Mouse (Mus musculus): Measurements from ENCODE around the gene Exosc5. TPM values are rescaled to one million over a fixed set of nuclear protein-coding genes. Genes with fewer than 3 reads are reported as not detected.

The Exosc5 gene
- 100 to 1,000 TPM; 102 to 119 TPM for polyA plus RNA-seq (2017; shearing (Covaris generic))

DNA sequence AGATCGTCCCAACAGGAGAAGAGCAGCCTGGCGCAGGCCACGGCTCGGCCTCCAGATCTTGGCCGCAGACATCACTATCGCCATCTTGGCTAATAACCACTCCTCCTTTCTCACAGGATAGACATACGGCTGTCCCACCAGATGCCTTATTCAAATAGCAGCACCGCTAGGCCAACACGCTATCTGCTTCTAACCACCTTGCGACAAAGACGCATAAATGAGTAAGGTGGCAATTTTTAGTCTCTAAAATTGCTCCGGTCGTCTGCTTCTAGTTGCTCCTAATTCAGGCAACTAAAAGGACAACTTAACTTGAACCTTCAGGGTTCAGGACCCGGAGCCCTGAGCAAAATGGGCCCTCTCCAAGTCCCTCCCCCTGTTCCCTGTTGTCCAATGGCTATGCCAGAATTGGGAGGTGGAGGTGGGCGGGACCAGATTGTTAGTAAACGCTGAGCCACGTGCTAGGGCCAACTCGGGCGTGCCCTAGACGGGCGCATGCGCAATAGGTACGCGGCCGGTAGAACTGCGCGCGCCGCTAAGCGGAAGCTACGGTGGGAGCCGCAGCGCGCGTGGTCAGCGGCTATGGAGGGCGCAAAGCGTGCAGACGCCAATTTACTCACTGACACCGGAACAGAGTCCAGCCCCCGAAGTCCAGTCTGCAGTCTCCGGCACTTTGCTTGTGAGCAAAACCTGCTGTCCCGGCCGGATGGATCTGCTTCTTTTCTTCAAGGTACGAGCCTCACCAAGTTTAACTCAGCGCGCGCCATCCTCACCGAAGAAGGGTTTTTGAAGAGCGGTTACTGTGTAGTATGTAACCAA lies at the start of gene Exosc5, which contains the start of gene Bckdha:
Exosc5 (plus strand) TSS at position 508 of the 816 bp plus-strand sequence.
Bckdha (minus strand) TSS at position 325 of the 816 bp plus-strand sequence.

DNA sequence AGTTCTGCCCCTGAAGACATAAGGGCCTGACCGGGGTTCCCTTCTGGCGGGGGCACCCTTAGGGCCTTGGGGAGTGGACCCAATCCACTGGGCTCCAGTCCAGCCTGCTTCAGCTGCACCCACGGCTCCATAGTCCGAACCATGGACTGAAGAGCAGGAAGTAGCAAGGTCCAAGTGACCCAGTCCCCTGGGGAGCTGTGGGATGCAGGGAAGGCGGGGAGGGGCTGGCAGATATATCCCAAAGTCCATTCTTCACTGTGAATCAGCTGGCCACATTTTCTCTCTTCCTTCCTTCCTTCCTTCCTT lies 43.3 kb upstream of the Exosc5 start, which contains the start of gene Erich4:
Erich4 (minus strand) TSS at position 187 of the 306 bp plus-strand sequence.

DNA sequence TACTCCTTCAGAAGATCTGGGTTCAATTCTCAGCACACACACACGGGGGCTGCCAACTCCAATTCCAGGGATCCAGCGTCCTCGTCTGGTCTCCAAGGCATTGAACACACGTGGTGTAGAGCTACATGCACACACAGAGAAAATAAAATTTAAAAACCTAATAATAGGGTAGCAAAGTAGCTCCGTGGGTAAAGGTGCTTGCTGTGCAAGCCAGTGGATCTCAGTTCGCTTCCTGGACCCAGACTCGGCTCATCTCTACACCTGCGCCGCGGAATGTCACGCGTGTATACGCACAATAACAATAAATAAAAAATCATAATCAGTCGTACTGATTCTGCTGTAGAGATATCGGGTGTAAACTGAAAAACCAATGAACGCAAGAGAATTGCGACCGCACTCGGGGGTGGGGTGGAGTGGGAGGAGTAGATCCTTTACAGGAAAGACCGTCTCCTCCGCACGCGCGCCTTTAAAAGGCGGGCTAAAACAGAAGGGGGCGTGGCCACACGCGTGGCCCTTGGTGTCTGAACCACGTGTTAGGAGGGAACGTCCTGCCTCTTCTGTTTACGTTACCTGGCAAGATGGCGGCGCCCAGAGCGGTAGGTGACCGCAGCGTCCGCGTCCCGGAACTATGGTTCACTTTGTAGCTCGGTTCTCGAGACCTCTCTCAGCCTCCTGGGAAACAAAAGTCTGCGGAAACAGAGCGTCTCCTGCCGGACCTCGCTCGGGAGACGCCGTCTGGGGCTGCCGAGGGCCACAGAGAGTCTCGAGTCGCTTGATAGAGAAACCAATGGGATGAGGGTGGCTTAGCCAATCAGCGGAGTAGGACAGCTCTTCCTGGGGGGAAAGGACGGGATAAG lies 39.9 kb upstream of the Exosc5 start, which contains the start of gene Dmac2:
Dmac2 (plus strand) TSS at position 550 of the 857 bp plus-strand sequence.

DNA sequence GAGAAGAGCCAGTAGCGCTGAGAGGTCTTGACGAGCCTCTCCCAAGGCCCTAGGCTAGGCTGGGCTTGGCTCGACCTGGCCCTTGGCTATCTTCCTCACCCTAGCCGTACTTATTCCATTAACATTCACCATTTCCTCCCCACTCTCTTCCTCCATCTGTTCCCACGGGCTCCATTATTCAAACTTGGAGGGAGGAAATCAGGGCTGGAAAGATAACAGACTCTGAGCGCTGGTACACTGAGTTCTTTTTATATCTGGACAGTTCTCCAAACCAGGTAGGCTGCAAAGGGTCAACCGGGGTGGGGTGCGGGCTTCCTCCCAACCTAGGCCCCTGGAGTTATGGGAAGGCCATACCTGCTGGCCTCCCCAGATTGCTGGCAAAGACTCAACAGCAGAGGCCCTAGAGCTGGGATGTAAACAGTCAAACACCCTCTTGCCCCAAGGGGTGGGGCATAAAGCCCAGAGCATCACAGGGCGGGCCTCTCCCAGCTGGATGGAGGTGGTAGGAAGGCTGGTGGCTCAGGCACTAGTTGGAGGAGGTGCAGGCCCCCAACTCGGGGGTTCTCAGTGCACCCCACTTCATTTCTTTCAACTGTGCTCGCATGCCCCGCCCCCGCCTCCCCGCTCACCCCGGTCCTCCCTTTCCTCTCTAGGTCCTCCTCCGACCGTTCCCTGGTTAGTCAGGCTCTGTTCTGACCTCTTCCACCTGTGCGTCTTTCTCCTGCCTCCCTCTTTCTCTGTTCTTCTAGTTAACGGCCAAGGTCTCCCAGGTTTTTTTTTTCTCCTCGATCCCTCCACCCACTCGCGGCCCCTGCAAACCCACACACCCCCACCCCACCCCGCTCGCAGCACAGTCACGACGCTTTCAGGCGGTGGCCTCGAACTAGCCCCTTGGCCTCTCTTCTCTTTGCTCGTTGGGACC lies 32.2 kb upstream of the Exosc5 start, which contains the start of gene B3gnt8:
B3gnt8 (plus strand) TSS at position 146 of the 922 bp plus-strand sequence.

GRCm38 (mm10) chr7:25674719-25675300 lies 15.8 kb downstream of the Exosc5 start, which contains the start of gene Tmem91:
TSS of gene Tmem91 (minus strand) at chr7:25675166.

GRCm38 (mm10) chr7:25680514-25681258 lies 21.7 kb downstream of the Exosc5 start, which contains the start of gene B9d2:
TSS of gene B9d2 (plus strand) at chr7:25680780.

DNA sequence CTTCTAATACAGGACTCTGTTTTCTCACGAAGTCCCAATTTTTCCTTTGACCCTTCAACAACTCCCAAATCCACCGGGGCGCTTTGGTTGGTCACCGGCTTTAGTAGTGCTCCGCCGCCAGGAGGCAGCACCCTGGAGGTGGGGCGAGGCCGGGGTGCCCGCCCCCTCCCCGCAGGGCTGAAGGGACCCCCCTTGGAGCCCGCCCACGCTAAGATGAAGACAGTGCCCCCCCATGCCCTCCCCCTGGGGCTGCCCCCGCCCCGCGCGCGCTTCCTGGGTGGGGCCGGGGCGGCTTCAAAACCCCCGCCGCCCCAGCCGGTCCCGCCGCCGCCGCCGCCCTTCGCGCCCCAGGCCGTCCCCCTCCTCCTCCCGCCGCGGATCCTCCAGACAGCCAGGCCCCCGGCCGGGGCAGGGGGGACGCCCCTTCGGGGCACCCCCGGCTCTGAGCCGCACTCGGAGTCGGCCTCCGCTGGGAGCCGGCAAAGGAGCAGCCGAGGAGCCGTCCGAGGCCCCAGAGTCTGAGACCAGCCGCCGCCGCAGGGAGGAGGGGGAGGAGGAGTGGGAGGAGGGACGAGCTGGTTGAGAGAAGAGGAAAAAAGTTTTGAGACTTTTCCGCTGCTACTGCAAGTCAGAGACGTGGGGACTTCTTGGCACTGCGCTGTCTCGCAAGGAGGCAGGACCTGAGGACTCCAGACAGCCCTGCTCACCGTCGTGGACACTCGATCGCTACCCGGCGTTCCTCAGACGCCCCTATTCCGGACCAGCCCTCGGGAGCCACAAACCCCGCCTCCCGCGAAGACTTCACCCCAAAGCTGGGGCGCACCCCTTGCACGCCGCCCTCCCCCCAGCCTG lies 27.9 kb downstream of the Exosc5 start, which contains the start of gene Tgfb1:
Tgfb1 (plus strand) TSS at position 323 of the 852 bp plus-strand sequence.

GRCm38 (mm10) chr7:25718788-25719417 lies 59.9 kb downstream of the Exosc5 start, which contains the start of gene Ccdc97:
TSS of gene Ccdc97 (minus strand) at chr7:25719088.

Other genes with a start within 250 kb of the Exosc5 start
- not detected for gene Cxcl17, start 246.3 kb upstream of the Exosc5 start, polyA plus RNA-seq (2017; shearing (Covaris generic))
- gene Ceacam1, start 181.6 kb upstream of the Exosc5 start, polyA plus RNA-seq (2017; shearing (Covaris generic)) = 1 to 10 TPM in 1 of 2 experiments, under 1 TPM in 1; 0.97 to 2.0 TPM
- gene Ceacam2, start 119.3 kb upstream of the Exosc5 start, polyA plus RNA-seq (2017; shearing (Covaris generic)) = not detected
- not detected for gene Erich4, start 43.3 kb upstream of the Exosc5 start, polyA plus RNA-seq (2017; shearing (Covaris generic))
- gene Dmac2, start 39.8 kb upstream of the Exosc5 start, polyA plus RNA-seq (2017; shearing (Covaris generic)) = 10 to 100 TPM; 53.6 to 55.0 TPM
- gene B3gnt8, start 32.5 kb upstream of the Exosc5 start, polyA plus RNA-seq (2017; shearing (Covaris generic)) = 1 to 10 TPM in 1 of 2 experiments, under 1 TPM in 1; 0.86 to 1.3 TPM
- gene Bckdha, start 183 bp upstream of the Exosc5 start, polyA plus RNA-seq (2017; shearing (Covaris generic)) = 10 to 100 TPM; 33.0 to 39.0 TPM
- gene Tmem91, start 16.0 kb downstream of the Exosc5 start, polyA plus RNA-seq (2017; shearing (Covaris generic)) = 1 to 10 TPM; 2.4 to 3.8 TPM
- 10 to 100 TPM; 51.9 to 59.9 TPM for gene B9d2, start 21.6 kb downstream of the Exosc5 start, polyA plus RNA-seq (2017; shearing (Covaris generic))
- gene Tgfb1, start 27.8 kb downstream of the Exosc5 start, polyA plus RNA-seq (2017; shearing (Covaris generic)) = 100 to 1,000 TPM; 131 to 156 TPM
- gene Ccdc97, start 59.9 kb downstream of the Exosc5 start, polyA plus RNA-seq (2017; shearing (Covaris generic)) = 10 to 100 TPM; 49.9 to 54.7 TPM
- gene Hnrnpul1, start 95.6 kb downstream of the Exosc5 start, polyA plus RNA-seq (2017; shearing (Covaris generic)) = 100 to 1,000 TPM in 1 of 2 experiments, 10 to 100 TPM in 1; 86.7 to 119 TPM
- gene Axl, start 129.5 kb downstream of the Exosc5 start, polyA plus RNA-seq (2017; shearing (Covaris generic)) = 10 to 100 TPM in 1 of 2 experiments, 1 to 10 TPM in 1; 8.6 to 28.2 TPM
- 10 to 100 TPM in 1 of 2 experiments, 1 to 10 TPM in 1; 4.8 to 22.1 TPM for gene Cyp2s1, start 157.7 kb downstream of the Exosc5 start, polyA plus RNA-seq (2017; shearing (Covaris generic))
- not detected for gene Cyp2b10, start 238.5 kb downstream of the Exosc5 start, polyA plus RNA-seq (2017; shearing (Covaris generic))

Measured in activated CD4-positive, CD25-positive, alpha-beta regulatory T cell (primary cell).